Mouse (Mus musculus): ENCODE results near the gene Atad1.

DNA sequence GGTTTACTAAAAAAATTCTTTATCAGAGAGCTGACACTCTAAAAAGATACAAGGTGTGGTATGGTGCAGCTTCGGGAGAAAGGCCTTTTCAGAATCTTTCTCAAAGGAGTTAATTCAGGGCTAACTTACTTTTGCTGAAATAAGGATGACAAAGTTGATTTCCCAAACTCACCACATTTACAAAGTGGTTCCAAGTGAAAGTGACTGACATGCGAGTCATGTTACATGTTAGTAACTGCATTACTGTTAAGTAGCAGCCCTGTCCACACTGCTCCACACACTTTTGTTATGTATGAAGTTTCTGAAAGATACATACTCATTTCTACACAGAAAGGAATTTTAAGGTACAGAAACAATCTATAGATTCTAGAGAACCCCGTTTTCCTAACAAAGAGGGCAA is 63.8 kb downstream of the Atad1 start:
- TF ChIP-seq CTCF (IDR thresholded peaks at IDR 0.05) (no peak), EP300 (IDR thresholded peaks at IDR 0.05) (no peak)

All from lung, postnatal 0 days (tissue).